Mouse (Mus musculus) limb, embryonic 14.5 days (tissue): ENCODE data around the gene Ddx39b. TPM values are rescaled to one million over a fixed set of nuclear protein-coding genes. Genes with fewer than 3 reads are reported as not detected.

Experiments used
- ATAC-seq: fragments of 200-750 bp; cut with Nextera tagmentation; 2 replicates; pipeline ENCODE4 v1.8.0; 2017; ENCODE audit warnings: low read depth, moderate number of reproducible peaks, moderate TSS enrichment; ENCODE audit not compliant: low FRiP score
- DNase-seq: peaks from one replicate; pipeline ENCODE4 v3.0.0-alpha.2; 2015; ENCODE audit warnings: low spot score
- H3K27ac ChIP-seq: fragments of 300-500 bp; sonication (generic); replicated peaks from 2 replicates; pipeline ENCODE4 v1.5.1; 2014; ENCODE audit warnings: low read depth, mild to moderate bottlenecking, low read length, moderate library complexity, mixed read lengths
- H3K27me3 ChIP-seq: fragments of 300-500 bp; sonication (generic); 2 replicates; pipeline ENCODE4 v1.6.1; 2014; ENCODE audit warnings: low read length, mixed read lengths; ENCODE audit not compliant: control insufficient read depth, insufficient read depth
- H3K36me3 ChIP-seq: fragments of 300-500 bp; sonication (generic); 2 replicates; pipeline ENCODE4 v1.6.1; 2014; ENCODE audit warnings: mild to moderate bottlenecking, low read length, moderate library complexity, mixed read lengths; ENCODE audit not compliant: control insufficient read depth, insufficient read depth
- H3K4me1 ChIP-seq: fragments of 300-500 bp; sonication (generic); 2 replicates; pipeline ENCODE4 v1.6.1; 2014; ENCODE audit warnings: antibody characterized with exemption, low read length, mixed read lengths; ENCODE audit not compliant: control insufficient read depth, insufficient read depth
- H3K4me2 ChIP-seq: fragments of 300-500 bp; sonication (generic); replicated peaks from 2 replicates; pipeline ENCODE4 v1.6.1; 2014; ENCODE audit warnings: low read depth, mild to moderate bottlenecking, low read length, moderate library complexity; ENCODE audit not compliant: severe bottlenecking
- H3K4me3 ChIP-seq: fragments of 300-500 bp; sonication (generic); replicated peaks from 2 replicates; pipeline ENCODE4 v1.5.1; 2014; ENCODE audit warnings: low read length
- H3K9ac ChIP-seq: fragments of 300-500 bp; sonication (generic); 2 replicates; pipeline ENCODE4 v1.6.1; 2014; ENCODE audit warnings: mild to moderate bottlenecking, low read depth, low read length, moderate library complexity; ENCODE audit not compliant: severe bottlenecking
- H3K9me3 ChIP-seq: fragments of 300-500 bp; sonication (generic); 2 replicates; pipeline ENCODE4 v1.6.1; 2016; ENCODE audit warnings: low read length; ENCODE audit not compliant: control insufficient read depth
- POLR2A ChIP-seq: fragments of 200-500 bp; IDR thresholded peaks from 2 replicates; pipeline ENCODE4 v1.8.0; 2012; ENCODE audit warnings: inconsistent platforms, mild to moderate bottlenecking, moderate library complexity, borderline replicate concordance; ENCODE audit not compliant: insufficient read depth, insufficient read length; ENCODE audit errors: extremely low read depth
- WGBS: fragments of 180-500 bp; shearing (Covaris S2); extraction: QIAGEN DNeasy Blood & Tissue Kit; methylation state at CpG from one replicate; pipeline ENCODE4 v1.1.7; 2014; 5-methylcytosine and 5-hydroxymethylcytosine counted together
- polyA plus RNA-seq, 2 experiments: library from polyadenylated mRNA; depleted of rRNA in 1 of 2; stranded (reverse) in 1 of 2; unstranded in 1 of 2; fragments of >200 nt; fragmentation: Nextera tagmentation in 1 of 2; extraction: Ambion mirVana in 1 of 2; gene quantifications; 2 replicates each; pipeline versions ENCODE4 v1.2.1 to v1.2.3; 2012 to 2014

The Ddx39b gene
- polyA plus RNA-seq, 2 experiments = 416 to 877 TPM

DNA sequence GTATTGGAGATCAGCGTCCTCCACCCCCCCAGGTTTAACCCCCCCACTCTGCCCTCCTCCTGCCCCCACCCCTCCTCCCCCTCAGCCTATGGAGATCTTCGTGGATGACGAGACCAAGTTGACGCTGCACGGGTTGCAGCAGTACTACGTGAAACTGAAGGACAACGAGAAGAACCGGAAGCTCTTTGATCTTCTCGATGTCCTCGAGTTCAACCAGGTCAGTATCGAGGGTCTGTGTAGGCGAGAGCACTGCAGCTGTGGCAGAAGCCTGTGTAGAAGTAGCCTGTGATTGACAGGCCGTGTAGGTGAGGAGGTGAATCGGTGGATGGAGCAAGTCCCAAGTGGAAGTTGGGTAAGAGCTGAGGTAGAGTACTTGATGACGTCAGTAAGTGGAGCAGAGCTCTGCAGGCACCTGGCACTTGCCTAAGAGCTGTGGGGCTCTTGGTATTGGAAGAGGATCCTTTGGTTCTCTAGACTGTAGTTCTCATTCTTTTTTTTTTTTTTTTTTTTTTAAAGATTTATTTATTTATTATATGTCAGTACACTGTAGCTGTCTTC lies 9.7 kb downstream of the Ddx39b start:
- no peak for ATAC-seq
- no peak overlapping the region for H3K9ac ChIP-seq
- H3K4me2 ChIP-seq = no peak overlapping the region
- no peaks in the 10 kb centered on the region for H3K9me3 ChIP-seq
- no peak for TF ChIP-seq POLR2A
- H3K4me3 ChIP-seq = no peak overlapping the region
- H3K27ac ChIP-seq = no peak overlapping the region
- no peaks in the 10 kb centered on the region for H3K4me1 ChIP-seq
- peaks cover 80% of the 10 kb centered on the region for H3K36me3 ChIP-seq
- 82% methylated on average over 15 of the region's 15 CpGs for WGBS
- no peaks in the 10 kb centered on the region for H3K27me3 ChIP-seq
- no peak for DNase-seq

DNA sequence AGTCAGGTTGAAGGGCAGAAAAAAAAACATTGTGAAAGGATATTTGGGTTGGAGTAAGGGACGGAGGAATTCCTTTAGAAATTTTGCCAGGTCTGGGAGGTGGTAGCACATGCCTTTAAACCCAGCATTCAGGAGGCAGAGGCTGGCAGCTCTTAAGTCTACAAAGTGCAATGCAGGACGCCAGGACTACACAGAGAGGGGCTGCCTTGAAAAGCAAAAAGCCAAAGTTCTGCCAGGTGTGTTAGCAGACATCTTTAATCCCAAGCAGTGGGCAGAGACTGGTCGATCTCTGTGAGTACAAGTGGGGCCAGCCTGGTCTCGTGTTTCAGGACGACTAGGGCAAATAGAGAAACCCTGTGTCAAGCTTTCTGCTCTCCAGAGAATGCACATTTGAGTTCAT lies 10.4 kb downstream of the Ddx39b start:
- no peak for TF ChIP-seq POLR2A
- H3K4me2 ChIP-seq = no peak overlapping the region
- H3K4me1 ChIP-seq = no peaks in the 10 kb centered on the region
- no peak overlapping the region for H3K4me3 ChIP-seq
- H3K9me3 ChIP-seq = no peaks in the 10 kb centered on the region
- H3K27ac ChIP-seq = no peak overlapping the region
- WGBS = 83% methylated on average over 5 of the region's 5 CpGs
- ATAC-seq = no peak
- peaks cover 72% of the 10 kb centered on the region for H3K36me3 ChIP-seq
- no peaks in the 10 kb centered on the region for H3K27me3 ChIP-seq
- H3K9ac ChIP-seq = no peak overlapping the region
- no peak for DNase-seq

DNA sequence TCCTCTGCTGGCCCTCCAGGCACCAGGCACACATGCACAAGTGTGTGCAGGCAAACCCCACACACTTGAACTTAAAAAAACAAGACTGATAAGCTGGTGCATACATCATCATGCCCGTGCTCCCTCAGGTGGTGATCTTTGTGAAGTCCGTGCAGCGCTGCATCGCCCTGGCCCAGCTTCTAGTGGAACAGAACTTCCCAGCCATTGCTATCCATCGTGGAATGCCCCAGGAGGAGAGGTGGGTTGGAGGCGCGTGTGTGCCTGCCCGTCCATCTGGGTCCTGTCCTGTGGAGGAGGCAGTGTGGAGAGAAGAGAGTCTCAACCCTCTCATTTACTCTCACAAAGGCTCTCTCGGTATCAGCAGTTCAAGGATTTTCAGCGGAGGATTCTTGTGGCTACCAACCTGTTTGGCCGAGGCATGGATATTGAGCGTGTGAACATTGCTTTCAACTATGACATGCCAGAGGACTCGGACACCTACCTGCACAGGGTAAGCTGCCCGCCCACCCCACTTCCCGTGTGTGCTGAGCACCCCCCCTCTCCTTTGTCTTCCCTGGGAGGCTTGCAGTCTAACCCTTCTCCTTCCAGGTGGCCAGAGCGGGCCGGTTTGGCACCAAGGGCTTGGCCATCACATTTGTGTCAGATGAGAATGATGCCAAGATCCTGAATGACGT lies 11.2 kb downstream of the Ddx39b start:
- DNase-seq (no peak), ATAC-seq (no peak; the same call in 1 of the 2 replicates)
- Histone ChIP-seq H3K4me2 (no peak overlapping the region), H3K27ac (no peak overlapping the region), H3K27me3 (no peaks in the 10 kb centered on the region), H3K36me3 (peaks cover 65% of the 10 kb centered on the region), H3K4me1 (no peaks in the 10 kb centered on the region), H3K9ac (no peak overlapping the region), H3K9me3 (no peaks in the 10 kb centered on the region), H3K4me3 (no peak overlapping the region)
- no peak for TF ChIP-seq POLR2A
- WGBS = 87% methylated on average over 18 of the region's 18 CpGs

DNA sequence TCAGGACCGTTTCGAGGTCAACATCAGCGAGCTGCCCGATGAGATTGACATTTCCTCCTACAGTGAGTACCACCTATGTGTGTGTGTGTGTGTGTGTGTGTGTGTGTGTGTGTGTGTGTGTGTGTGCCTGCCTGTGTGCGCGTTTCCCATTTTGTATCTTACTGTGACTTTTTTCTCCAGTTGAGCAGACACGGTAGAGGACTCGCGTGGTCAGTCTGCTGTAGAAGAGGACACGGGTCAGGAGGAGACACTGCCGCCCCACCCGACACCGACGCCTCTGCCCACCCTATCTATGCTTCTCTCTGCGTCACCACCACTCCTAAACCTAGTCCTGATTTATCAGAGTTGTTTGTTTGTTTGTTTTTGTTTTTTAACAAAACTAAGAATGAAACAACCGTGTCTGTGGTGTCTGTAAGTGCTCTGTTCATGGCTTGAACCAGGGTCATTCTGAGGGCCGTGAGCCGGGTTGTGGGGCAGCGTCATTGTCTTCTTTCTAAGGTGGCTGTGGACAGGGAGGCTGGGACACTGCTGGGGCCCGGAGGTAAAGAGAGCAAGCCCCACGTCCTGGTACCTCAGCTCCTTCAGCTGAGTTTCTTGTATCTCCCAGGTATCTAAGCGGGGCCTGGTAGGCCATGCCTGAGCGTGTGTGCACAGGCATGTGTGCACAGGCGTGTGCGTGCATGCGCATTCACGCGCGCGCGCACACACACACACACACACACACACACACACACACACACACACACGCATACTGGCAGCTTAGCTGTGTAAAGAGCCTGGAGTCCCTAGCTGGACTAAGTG lies 11.9 kb downstream of the Ddx39b start:
- 86% methylated on average over 32 of the region's 32 CpGs for WGBS
- DNase-seq (no peak), ATAC-seq (peak; percentile 3; the same call in 1 of the 2 replicates)
- TF ChIP-seq POLR2A = no peak
- Histone ChIP-seq H3K27ac (no peak overlapping the region), H3K9ac (no peak overlapping the region), H3K36me3 (peaks cover 57% of the 10 kb centered on the region), H3K27me3 (no peaks in the 10 kb centered on the region), H3K4me3 (no peak overlapping the region), H3K4me1 (0 out of 2 replicates have a peak, but pooled peaks cover 2% of the 10 kb centered on the region), H3K9me3 (no peaks in the 10 kb centered on the region), H3K4me2 (no peak overlapping the region)
